Mouse (Mus musculus): ENCODE data around the gene Gm45713.
"Not testable (repeated sequence)": the region's sequence is repeated elsewhere in the genome, so short reads cannot be mapped to it uniquely, and the experiment has no call there.

The Gm45713 gene

DNA sequence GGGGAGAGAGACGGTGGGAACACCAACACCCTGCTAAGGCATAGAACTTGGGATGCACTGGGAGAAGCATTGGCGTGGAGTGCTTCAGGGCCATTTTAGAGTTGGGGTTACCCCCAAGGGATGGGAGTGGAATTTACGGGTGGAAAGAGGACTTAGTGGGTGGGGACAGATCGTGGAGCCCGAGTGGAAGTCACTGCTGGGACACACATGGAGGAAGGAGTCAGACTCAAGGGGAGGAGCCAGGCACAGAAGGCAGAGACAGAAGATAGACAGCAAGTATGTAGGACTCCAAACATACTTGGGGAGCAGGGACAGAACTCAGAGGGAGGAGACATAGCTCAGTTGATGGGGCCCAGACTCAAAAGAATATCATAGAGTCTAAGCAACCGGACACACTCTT is 26.5 kb upstream of the Gm45713 start:
- no peak for DNase-seq

DNA sequence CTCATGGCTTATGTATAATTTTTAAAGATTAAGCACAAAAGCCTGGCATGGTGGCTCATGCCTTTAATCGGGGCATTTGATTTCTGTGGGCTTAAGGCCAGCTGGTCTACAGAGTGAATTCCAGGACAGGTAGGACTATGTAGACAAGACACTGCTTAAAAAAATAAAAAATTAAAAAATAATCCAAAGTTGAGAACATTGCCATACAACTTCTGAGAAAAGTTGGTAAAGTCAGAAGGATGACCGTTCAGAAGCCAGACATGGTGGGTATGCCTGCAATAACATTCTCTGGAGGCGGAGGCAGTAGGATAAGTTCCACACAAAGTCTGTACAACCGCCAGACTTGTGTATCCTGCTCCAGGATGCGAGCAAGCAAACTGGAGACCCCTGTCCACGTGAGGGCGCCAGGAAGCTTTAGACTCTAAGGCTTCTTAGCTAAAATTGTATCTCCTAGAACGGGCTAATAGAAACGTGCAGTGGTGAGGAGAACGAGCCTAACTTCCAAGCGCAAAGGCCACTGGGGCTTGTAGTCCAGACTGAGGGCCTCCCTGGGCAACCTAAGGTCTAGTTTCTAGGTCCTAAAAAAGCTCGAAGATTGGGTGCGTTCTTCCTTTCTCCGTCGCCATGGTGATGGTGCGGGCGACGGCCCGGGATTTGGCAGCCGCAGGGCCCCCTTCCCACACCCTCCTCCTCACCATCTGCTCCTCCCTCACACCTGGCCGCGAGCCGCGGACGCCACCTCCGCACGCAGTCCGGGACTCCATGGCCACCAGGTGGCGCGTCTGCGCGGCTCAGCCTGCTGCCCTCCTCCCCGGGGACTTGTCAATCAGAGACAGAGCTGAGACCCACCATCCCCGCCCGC is 25.8 kb upstream of the Gm45713 start:
- DNase-seq = peak; percentile 84

DNA sequence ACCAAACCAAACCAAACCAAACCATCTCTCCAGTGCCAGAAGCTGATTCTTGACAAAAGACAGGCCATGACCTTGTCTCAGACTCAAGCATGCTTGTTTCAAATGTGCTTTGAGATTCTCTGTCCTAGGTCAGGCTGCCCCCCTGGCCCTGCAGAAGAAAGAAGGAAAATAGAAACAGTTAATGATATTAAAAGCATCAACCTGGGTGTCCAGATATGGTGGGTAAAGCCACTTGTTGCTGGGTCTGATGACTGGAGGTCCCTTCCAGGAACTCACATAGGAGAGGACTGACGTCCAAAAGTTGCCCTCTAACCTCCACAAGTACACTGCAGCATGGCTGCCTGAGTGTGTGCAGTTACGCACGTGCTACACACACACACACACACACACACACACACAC is 24.8 kb upstream of the Gm45713 start:
- no peak for DNase-seq

DNA sequence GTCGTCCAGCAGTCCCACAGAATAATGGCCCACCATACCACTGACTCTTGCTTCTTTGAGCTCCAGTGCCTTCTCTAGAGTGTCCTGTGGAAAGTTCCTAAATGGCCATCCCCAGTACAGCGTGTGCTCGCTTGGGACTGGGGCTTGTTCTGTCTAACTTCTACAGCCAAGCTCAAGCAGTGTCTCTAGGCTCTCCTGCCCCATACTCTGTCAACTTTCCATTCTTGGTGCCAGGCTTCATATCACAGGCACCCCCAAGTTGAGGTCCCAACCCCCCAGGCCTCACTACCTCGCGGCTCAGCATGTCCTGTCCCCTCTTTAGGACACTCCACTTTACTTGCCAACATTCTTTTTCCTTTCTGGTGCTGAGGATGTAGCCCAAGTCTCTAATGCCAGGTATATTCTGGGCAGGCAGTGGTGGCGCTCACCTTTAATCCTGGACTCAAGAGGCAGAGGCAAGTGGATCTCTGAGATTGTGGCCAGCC is 24.3 kb upstream of the Gm45713 start:
- no peak for DNase-seq

DNA sequence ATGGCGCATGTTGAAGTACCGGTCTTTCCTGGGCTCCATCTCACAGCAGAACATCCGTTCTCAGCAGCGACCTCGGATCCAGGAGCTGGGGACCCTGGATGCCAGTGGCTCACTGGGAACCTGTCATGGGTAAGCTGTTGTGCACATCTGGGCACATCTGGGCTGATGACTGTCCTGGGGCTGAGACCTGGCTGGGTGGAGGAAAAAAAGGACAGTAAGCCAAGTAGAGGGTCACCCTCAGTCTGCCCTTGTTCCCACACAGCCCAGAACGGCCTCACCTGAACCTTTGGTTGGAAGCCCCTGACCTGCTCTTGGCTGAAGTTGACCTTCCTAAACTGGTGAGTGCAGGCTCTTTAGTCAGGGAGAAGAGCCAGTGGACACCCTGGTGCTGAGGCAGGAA is 23.0 kb upstream of the Gm45713 start:
- DNase-seq = no peak

DNA sequence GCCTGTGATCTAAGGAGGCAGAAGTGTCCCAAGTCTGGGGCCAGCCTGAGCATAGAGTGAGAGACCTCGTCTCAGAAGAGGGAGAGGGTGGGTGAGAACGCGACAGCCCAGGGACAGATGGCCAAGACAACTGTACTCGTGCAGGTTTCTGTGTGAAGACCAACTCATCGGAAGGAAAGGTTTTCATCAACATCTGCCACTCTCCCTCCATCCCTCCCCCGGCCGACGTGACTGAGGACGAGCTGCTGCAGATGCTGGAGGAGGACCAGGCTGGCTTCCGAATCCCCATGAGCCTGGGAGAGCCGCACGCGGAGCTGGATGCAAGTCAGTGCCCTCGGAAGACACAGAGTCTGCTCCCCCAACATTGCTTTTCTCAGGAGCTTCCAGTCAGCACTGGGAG is 21.4 kb upstream of the Gm45713 start:
- DNase-seq = no peak

DNA sequence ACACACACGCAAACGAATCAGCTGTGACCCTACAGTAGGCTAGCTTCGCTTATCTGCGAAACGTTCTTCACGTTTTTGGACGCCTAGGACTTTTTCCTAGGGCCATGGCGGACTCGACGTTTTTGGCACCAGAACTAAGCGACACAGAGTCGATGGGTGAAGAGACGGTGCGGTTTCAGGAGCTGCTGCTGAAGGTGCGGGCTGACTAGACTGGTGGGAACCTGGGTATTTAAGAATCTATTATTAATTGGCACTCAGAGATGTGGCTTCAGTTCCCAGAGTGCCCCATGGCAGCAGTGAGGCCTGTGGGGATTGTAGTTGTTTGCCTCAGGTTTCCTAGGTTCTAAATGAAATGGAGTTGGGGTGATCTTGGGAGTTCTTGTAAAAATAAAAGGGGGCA is 20.2 kb upstream of the Gm45713 start:
- DNase-seq = no peak

DNA sequence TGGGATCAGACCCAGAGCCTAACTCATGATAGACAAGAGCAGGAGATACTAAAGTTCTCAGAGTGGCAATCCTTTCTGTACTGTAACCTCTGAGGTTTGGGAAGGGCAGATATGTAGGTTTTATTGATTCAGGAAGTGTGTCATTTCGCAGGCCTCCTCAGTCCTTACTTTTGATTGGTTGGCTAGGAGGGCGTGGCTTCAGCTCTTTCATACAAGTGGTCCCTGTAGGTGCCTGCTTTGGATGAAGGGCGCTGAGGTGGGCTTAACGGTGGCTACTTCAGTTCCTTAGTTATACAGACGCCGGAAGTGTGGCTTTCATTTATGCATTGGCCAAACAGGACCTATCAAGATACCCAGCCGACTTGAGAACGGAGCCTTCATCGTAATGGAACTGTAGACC is 19.6 kb upstream of the Gm45713 start:
- no peak for DNase-seq

DNA sequence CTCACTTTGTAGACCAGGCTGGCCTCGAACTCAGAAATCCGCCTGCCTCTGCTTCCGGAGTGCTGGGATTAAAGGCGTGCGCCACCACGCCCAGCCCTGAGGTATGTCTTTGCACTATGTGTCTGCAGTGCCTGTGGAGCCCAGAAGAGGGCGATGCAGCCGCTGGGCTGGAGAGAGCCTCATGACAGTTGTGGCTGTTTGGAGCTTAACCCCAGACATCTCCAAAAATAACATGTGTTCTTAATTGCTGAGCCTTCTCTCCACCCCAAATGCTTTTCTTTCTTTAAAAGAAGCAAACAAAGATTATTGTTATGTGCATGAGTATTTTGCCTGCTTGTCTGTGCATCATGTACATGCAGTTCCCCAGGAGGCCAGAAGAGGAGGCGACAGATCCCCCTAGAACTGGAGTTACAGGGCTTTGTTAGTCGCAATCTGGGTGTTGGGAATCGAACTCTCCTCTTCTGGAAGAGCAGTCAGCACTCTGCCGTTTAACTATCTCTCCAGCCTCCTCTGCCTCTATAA is 19.0 kb upstream of the Gm45713 start:
- DNase-seq = peak; percentile 70

DNA sequence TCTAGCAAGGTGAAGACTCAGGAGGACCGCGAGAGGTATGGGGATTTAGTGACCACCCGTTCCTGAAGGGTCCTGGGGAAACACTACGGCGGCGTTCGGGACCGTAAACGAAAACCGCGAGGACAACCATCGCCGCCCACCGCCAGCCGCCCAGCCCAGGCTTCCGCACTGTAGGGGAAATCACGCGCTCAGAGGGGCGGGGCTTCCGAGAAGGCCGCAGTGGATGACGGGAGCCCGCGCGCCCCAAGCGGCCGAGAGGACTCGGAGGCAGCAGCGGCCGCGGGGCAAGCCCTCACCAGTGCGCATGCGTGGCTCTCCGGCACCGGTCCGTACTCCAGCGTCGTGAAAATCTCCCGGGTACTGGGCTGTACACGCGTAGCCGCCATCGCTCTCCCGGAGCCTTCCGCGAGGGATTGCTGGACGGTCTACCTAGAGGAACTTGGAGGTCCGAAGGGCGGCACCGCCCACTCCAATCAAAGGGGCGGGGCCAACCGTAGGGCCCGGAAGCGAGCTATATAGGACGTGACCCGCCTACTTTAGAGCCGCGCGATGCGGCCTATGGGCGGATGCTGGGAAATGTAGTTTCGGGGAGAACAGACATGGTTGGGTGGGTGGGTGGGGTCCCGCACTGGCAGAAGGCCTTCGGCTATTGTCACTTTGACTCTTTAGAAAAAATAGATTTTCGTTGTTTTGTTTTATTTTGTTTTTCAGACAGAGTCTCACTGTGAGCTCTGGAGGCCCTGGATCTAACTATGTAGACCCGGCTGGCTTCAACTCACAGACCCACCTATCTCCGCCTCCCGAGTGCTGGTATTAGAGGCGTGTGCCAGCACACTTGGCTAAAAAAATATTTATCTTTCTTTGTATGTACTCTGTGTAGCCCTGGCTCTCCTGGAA is 18.3 kb upstream of the Gm45713 start, which contains the start of the genes Pih1d1 and Aldh16a1:
Pih1d1 (plus strand) TSS at position 208 of the 897 bp plus-strand sequence.
Aldh16a1 (minus strand) TSS at position 489 of the 897 bp plus-strand sequence.
- DNase-seq = peak; percentile 98

DNA sequence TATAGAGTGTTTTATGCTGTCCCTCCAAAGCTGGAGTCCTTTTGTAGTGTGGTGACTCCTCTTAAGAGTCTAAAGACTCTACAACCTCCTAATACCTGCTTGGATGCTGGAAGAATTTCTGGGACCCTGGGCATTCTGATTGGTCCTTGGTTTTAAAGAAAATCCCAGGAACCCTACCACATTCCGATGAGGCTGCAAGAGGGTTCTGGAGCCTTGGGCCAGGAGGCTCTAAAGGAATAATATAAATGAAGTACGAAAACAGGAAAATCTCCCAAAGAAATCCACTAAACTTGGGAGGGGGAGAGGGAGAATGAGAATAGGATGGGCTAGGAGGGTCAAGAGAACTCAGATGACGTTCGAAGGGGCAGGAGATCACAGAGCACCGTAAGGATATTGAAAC is 17.6 kb upstream of the Gm45713 start:
- no peak for DNase-seq

DNA sequence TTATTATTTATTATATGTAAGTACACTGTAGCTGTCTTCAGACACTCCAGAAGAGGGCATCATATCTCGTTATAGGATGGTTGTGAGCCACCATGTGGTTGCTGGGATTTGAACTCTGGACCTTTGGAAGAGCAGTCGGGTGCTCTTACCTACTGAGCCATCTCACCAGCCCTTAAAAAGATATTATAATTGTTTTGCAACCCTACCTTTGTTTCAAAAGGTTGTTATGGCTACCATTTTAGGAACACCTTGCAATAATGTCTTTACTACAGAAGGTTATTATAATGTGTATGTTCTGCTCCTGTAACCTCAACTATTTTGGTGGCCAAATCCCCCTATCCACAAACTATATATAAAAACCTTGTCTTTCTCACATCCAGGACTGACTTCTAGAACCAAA is 17.0 kb upstream of the Gm45713 start:
- not testable (repeated sequence) for DNase-seq

DNA sequence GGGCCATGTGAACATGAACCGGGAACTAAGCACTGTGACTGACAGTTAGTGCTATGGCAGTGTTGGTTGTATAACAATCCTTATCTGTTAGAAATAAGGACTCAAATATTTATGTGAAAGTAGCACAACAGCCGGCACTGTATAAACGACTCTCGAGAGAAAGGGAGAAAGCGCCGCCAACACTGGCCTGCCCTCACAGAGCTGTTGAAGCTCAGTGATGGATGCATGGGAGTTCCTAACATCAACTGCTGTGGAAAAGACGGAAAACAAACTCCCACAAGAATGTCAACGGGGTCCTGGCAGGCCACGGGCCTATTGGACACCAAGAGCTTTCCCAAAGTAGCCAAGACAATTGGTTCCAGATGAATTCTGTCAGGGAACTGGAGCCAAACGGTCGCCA is 15.3 kb upstream of the Gm45713 start:
- DNase-seq = no peak

DNA sequence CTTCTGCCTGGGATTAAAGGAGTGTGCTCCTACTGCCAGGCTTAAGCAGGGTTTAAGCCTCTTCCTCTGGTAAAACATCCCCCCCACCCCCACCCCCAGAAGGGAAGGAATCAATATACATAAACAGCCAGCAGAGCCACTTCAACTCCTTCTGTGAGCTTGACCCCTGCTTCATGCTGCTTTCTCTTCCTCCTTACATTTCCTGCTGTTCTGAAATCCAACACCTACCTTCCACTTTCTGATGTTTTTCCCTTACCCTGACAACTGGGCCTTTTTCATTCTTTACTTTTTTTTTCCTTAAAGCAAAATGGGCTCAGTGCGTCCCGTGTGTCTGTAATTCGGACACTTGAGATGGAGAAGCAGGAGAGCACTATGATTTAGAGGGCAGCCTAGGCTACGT is 14.3 kb upstream of the Gm45713 start:
- DNase-seq = no peak

DNA sequence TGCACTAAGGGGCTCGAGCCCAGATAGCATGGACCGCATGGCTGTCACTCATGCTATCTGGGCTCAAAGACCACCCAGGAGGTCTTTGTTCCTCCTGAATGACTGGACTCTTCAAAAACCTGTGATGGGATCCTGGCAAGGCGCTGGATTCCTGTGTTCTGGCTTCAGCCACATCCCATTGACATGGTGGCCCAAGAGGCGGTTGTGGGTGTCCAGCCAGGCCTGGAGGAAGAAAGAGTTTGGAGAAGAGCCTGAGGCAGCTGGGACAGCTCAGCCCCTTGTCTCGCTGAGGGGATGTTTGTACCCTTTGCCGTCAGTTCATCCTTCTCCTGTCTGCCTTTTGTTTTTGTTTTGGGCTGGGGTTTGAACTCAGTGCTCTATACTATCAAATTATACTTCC is 13.5 kb upstream of the Gm45713 start:
- no peak for DNase-seq

DNA sequence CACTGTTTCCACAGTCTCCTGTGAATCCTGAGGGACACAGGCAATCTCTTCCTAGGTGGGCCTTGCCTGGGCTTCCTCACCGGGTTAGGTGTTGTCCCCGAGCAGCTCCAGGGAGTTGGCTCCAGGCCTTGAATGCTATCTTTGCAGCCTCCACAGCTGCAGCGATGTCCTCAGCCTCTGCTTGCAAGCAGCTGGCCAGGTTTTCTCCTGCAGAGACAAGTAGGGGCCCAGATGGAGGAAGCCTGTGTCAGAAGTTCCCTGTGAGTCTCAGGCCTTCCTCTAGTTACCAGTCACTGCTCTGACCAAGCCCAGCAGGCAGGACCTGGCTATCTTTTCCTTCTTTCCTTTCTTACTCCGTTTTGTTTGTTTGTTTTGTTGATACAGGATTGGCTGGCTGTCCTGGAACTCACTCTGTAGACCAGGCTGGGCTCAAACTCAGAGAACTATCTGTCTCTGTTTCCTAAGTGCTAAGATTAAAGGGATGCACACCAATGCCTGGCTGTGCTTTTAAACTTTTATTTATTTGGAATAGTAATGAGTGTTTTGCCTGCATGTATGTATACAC is 12.6 kb upstream of the Gm45713 start:
- no peak for DNase-seq

DNA sequence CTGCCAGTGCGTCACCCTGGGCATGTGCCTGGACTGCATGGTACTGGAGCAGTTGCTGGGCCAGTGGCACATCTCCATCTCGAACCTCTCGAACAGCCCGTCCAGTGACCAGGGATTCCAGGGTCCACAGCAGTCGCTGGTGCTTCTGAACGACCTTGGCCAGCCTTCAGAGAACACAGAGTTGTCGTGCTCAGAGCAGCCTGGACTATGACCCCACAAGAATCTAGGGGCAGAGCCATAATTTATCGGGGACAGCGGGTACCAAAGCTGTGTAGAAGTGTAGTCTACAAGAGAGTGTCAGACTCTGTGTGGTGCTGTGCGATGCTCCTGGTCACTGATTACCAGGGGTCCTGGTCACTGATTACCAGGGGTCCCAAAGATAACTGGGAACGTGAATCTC is 11.9 kb upstream of the Gm45713 start:
- no peak for DNase-seq

DNA sequence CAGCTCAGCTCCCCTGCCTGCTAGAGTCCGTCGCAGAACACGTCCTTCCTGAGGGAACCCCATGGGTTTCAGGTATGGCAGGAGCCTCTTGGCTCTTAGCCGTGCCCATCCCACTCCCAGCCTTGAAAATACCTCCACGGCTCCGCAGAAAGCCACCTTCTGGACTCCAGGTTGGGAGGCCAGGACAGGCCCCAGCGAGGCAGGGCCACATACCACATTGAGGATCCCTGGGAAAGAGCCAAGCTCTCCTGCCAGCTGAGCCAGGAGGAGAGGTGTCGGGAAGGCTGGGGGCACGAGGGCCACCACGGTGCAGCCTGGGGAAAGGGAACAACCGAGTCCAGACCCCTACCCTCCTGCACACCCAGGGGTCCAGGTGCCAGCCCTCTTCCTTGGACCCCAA is 11.2 kb upstream of the Gm45713 start:
- no peak for DNase-seq

DNA sequence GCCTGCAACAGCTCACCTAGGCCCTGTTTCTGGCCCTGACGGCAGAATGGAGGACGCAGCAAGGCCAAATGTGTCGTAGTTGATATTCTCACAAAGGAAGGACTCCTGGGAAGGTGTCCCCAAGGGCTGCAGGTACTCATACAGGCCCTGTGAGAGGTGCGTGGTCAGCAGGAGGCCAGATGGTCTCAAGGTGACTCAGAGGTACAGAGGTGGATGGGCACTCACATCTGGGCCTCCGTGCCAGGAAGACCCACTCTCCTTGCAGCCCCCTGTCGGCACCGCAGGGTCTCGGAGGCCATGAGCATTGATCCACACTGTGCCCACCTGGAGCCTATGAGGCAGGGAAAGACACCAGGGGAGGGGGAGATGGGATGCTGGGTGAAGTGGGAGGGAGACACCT is 9.4 kb upstream of the Gm45713 start:
- DNase-seq = no peak

DNA sequence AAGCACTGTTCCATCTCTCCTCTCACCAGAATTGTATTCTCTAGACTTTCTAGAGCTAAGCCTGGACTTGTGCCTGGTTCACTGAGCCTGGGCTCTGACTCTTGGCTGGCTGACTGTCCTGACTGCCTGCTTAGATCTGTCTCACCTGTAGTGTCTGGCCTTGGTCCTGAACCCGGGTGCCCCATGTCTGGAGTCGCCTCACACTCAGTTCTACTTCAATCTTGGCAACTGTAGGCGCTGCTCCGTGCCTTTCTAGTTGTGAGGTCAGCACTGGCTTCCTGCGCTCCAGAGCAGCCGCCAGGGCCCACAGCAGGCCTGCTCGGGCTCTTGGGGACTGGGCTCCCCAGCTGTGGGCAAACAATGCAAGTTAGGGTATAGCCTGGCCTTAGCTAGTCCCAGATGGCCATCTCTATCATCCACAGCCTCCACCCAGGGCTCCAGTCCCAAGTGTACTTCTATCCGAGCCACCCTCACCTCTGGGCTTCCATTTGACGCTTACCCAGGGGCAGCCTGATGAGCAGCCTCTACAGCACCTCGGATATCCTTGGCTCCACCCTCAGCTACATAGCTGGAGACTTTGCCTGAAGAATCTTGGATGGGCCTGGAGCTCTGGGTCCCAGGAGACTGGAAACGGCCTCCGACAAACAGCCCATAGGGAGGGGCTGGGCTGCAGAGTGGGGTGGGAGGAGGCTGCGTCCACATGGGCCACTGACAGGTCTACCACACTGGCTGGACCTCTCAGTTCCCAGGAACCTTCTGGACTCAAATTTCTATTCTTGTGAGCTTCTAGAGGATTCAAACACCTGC is 8.5 kb upstream of the Gm45713 start:
- DNase-seq = no peak

DNA sequence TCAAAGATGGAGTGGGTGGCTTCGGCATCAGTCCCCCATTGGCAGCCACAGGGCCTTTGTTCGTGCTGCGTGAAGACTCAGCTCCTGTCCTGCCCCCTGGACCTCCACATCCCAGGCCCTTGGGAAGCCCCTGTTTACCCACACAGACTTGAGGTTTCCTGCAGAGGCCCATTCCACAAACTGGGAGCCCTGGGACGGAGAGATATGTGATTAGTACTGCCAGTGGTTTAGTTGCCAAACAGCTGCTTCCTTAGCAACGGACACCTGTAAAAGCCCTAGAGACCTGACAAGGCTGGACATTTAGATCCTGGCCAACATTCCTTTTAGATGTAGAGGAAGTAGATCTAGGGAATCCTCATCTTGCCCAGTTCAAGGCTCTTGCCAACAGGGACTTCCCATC is 5.9 kb upstream of the Gm45713 start:
- DNase-seq = no peak

DNA sequence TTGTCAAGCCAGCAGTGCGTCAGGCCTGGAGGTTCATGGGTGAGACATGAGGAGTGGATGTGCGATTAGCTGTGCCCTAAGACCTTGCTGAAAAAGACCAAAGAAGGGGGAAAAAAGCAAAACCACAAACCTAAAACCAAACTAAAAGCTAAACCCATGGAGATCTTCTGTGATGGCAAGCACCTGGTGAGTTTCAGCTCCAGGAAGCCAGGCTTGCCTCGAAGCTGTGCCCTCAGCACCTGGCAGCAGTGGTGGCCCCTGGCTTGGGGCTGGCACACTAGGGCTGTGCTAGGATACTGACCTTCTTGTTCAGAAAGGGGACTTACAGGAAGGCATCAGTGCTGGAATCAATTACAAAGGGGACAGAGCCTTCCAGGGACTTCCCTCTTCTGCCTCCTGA is 5.3 kb upstream of the Gm45713 start:
- DNase-seq = no peak
